Mouse (Mus musculus): ENCODE measurements around the gene Dnase2a. TPM values are rescaled to one million over a fixed set of nuclear protein-coding genes. Genes with fewer than 3 reads are reported as not detected.

Dnase2a gene
- polyA plus RNA-seq, 1 experiment from 2014 or later, result 20.0 TPM

DNA sequence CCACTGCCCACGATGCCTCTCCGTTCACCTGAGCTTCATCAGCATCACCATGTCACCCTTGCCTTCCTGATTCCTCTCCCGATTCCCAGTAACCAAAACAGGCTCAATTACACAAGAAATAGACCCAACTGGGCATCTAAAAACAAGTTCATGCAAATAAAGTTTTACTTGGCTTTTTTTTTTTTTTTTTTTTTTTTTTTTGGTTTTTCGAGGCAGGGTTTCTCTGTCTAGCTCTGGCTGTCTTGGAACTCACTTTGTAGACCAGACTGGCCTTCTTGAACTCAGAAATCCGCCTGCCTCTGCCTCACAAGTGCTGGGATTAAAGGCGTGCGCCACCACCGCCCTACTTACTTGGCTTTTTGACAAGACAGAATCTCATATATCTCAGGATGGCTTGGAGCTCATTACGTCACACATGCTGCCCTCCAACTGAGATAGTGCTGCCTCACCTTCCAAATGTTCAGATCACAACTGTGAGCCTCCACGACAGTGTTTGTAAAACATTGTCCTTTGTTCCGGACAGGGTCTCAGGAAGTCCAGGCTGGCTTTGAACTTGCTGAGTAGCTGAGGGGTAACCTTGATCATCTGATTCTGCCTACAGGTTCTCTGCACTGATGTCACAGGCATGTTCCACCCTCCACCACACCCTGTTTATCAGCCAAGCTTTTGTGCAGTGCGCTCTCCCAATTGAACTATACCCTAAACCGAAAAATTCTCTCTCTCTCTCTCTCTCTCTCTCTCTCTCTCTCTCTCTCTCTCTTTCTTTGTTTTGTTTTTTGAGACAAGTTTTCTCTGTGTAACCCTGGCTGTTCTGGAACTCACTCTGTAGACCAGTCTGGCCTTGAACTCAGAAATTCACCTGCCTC is 29.5 kb downstream of the Dnase2a start:
- H3K9me3 ChIP-seq (replicated peaks), result no peaks in the 10 kb centered on the region
- 58% methylated on average over 13 of the region's 13 CpGs for WGBS
- H3K27ac ChIP-seq (replicated peaks), result no peak overlapping the region
- peak overlapping the region; percentile 66; the same call in 1 of the 2 replicates for H3K4me2 ChIP-seq (replicated peaks)
- no peaks in the 10 kb centered on the region for H3K36me3 ChIP-seq
- no peak for ATAC-seq (ENCODE audit: insufficient number of reproducible peaks, low FRiP score, low TSS enrichment, low read depth)
- peaks cover 64% of the 10 kb centered on the region for H3K27me3 ChIP-seq
- H3K9ac ChIP-seq, result no peak overlapping the region
- peak overlapping the region; percentile 38; the same call in 1 of the 2 replicates for H3K4me3 ChIP-seq (replicated peaks)
- peaks cover 14% of the 10 kb centered on the region for H3K4me1 ChIP-seq

GRCm38 (mm10) chr8:84943699-84944098 is 35.3 kb downstream of the Dnase2a start:
- Histone ChIP-seq H3K27ac (replicated peaks) (no peak overlapping the region), H3K9me3 (replicated peaks) (no peaks in the 10 kb centered on the region), H3K9ac (no peak overlapping the region), H3K36me3 (no peaks in the 10 kb centered on the region), H3K4me3 (replicated peaks) (no peak overlapping the region), H3K4me1 (peaks cover 21% of the 10 kb centered on the region), H3K27me3 (peaks cover 65% of the 10 kb centered on the region), H3K4me2 (replicated peaks) (no peak overlapping the region)
- 17% methylated on average over 4 of the region's 4 CpGs for WGBS
- ATAC-seq (ENCODE audit: insufficient number of reproducible peaks, low FRiP score, low TSS enrichment, low read depth), result no peak

DNA sequence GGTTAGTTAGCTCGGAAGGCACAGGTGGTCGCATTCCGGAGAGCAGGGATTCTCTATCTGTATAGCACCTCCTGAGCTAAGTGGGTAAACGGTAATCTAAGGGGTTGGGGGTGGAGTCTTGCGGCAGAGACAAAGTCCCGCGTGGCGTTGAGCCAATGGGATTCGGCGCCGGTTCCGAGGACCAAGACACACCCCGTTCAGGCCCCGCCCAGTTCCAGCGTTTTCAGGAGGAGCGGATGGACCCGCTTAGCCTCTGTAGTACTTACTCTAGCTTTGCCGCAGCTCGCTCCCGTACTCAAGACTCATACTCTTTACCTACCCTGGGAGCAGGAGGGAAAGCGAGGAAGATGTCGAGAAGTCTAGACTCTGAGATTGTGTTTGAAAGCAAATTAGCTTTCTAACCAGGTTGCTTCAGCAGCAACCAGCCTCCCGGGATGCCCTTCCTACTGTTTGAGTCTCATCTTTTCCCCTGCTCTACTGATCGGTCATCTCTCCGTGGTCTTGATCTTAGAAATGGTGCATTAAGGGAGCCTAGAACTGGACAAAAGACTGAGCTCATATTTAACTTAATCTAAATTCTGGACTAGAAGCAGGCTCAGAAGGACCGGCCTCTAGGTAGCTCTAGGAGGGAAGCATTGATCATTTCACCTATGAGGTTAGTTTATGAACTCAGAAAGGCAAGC is 36.3 kb downstream of the Dnase2a start:
- Histone ChIP-seq H3K4me3 (replicated peaks) (peak overlapping the region; percentile 4; the same call in 1 of the 2 replicates), H3K36me3 (no peaks in the 10 kb centered on the region), H3K27ac (replicated peaks) (no peak overlapping the region), H3K4me2 (replicated peaks) (peak overlapping the region; percentile 35), H3K9ac (no peak overlapping the region), H3K27me3 (peaks cover 62% of the 10 kb centered on the region), H3K4me1 (peaks cover 21% of the 10 kb centered on the region), H3K9me3 (replicated peaks) (no peaks in the 10 kb centered on the region)
- WGBS, result 3% methylated on average over 26 of the region's 26 CpGs
- peak; percentile 64; the same call in 1 of the 2 replicates for ATAC-seq (ENCODE audit: insufficient number of reproducible peaks, low FRiP score, low TSS enrichment, low read depth)

DNA sequence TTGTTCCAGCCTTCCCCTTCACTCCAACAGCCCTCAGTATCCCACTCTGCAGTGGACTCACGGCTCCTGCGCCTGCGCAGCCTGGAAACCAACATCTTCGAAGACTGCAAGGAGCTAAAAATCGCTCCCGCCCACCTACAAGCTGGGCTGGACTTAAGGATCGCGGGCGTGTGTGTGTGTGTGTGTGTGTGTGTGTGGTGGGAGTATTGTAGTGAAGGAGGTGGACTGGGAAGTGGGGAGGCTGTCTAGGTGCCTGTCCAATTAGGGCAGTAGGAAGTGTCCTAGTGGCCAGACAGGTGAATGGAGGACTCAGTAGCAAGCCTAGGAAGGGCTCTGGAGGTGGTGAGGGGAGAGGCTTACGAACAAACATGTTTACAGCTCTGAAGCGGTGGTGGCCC is 36.9 kb downstream of the Dnase2a start:
- 5% methylated on average over 11 of the region's 11 CpGs for WGBS
- Histone ChIP-seq H3K9ac (no peak overlapping the region), H3K27ac (replicated peaks) (no peak overlapping the region), H3K4me3 (replicated peaks) (peak overlapping the region; percentile 40), H3K4me1 (peaks cover 21% of the 10 kb centered on the region), H3K4me2 (replicated peaks) (peak overlapping the region; percentile 75), H3K27me3 (peaks cover 64% of the 10 kb centered on the region), H3K36me3 (no peaks in the 10 kb centered on the region), H3K9me3 (replicated peaks) (no peaks in the 10 kb centered on the region)
- no peak; the same call in 1 of the 2 replicates for ATAC-seq (ENCODE audit: insufficient number of reproducible peaks, low FRiP score, low TSS enrichment, low read depth)

DNA sequence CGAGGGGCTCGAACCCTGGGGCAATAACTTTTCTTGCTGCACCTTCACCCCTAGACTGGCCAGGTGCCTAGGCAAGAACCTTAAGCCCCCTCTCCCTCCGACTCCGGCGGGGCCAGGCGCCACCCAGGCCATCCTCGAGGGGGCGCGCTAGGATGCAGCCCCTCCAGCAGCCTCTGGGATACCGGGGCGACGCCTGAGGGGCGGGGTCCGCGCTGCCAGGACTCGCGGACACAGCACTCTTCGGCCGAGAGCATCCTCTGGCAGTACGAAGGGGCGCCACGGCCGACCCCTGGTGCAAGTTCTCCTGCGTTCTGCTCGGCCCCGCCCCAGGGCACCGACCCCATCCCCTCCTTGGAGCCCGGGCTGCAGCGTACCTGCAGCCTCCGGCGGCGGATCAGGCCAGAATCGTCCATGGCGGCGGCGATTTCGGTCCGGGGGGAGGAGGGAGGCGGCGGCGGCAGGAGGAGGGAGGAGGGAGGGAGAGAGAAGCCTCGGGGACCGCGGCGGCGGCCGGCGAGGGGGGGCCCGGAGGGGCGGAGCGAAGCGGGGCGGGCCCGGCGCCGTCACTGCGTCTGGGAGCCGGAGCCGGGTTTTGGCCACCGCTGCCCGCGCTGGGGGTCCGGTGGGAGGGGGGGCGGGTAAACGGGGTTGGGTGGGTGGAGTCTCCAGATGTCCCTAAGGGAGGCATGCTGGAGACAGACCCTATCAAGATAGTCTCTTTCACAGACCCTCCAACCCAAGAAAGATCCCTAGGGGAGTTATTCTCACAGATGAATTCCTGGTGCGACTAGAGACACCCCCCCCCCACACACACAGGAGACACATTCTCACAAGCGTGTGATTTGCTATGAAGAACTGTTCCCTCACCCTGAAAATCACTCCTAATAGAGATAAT is 37.5 kb downstream of the Dnase2a start:
- Histone ChIP-seq H3K27me3 (peaks cover 70% of the 10 kb centered on the region), H3K27ac (replicated peaks) (no peak overlapping the region), H3K36me3 (no peaks in the 10 kb centered on the region), H3K4me1 (peaks cover 21% of the 10 kb centered on the region), H3K9ac (no peak overlapping the region), H3K4me2 (replicated peaks) (peak overlapping the region; percentile 75), H3K9me3 (replicated peaks) (no peaks in the 10 kb centered on the region), H3K4me3 (replicated peaks) (peak overlapping the region; percentile 40)
- under 1% methylated on average over 45 of the region's 67 CpGs for WGBS
- ATAC-seq (ENCODE audit: insufficient number of reproducible peaks, low FRiP score, low TSS enrichment, low read depth), result 0 out of 2 replicates have a peak, but pooled peaks have one; percentile 7

DNA sequence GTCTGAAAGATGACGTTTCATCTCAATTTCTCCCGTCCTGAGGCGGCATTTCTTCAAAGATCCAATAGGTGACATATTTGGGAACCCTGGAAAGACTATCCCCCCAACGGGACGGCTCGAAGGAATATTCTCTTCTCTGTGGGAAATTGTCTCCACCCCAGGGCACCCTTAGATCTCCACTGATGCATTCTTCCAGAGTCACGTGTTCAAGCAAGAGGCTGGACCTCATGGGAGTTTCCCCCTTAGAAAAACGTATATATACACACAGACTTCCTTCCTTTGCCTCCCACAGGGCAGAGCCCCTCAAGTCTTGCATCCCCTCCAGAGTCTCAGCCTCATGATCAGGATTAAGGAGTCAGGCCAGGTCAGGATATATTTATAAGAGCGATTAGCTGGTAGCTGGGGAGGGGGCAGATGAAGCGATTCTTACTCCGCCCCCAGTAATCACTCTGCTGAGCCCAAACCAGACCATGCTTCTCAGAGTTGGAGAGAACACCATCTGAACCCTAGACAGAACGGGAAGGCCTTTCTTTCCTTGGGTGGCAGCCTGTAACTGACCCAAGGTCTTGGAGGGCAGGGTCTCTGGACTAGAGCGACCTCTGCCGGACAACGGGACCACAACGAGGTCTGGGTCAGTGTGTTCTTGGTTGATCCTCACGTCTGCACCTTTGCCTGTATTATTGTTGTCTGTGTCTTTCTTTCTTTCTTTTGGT is 38.3 kb downstream of the Dnase2a start, which contains the start of gene Rtbdn:
Rtbdn (plus strand) TSS at position 464 of the 713 bp plus-strand sequence.
- Histone ChIP-seq H3K4me3 (replicated peaks) (peak within 1 kb of the TSS; percentile 40), H3K27me3 (peaks cover 70% of the 10 kb centered on the region), H3K27ac (replicated peaks) (no peak within 1 kb of the TSS), H3K36me3 (no peaks in the 10 kb centered on the region), H3K4me1 (peaks cover 21% of the 10 kb centered on the region), H3K9ac (no peak within 1 kb of the TSS), H3K9me3 (replicated peaks) (no peaks in the 10 kb centered on the region), H3K4me2 (replicated peaks) (peak within 1 kb of the TSS; percentile 75)
- 8% methylated on average over 17 of the region's 17 CpGs for WGBS
- no peak for ATAC-seq (ENCODE audit: insufficient number of reproducible peaks, low FRiP score, low TSS enrichment, low read depth)

- Histone ChIP-seq H3K4me3 (replicated peaks) (no peak overlapping the region), H3K27me3 (peaks cover 71% of the 10 kb centered on the region), H3K27ac (replicated peaks) (no peak overlapping the region), H3K4me2 (replicated peaks) (no peak overlapping the region), H3K9me3 (replicated peaks) (no peaks in the 10 kb centered on the region), H3K36me3 (no peaks in the 10 kb centered on the region), H3K4me1 (peaks cover 21% of the 10 kb centered on the region), H3K9ac (no peak overlapping the region)
- WGBS, result 13% methylated on average over 9 of the region's 9 CpGs
- no peak for ATAC-seq (ENCODE audit: insufficient number of reproducible peaks, low FRiP score, low TSS enrichment, low read depth)
Observed at GRCm38 (mm10) chr8:84947241-84947545, 38.8 kb downstream of the Dnase2a start.

DNA sequence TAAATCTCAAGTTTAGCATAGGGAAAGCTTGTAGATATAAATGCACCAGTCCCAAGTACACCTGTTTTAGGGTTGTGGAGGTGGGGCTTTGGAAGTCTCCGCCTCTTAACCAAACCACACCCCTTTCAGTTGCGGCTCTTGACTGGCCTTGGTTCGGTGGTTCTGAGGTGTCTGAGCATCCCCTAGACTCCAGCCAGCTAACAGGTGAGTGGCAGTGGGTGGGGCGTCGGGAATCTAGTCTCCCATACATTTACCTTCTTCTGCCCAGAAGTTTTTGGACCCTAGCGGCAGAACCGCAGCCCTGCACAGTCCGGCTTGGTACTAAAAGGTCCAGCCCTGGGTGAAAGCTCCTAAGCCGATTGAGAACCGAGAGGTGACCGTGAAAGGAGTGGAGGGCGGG is 41.4 kb downstream of the Dnase2a start:
- H3K27me3 ChIP-seq, result peaks cover 55% of the 10 kb centered on the region
- H3K9me3 ChIP-seq (replicated peaks), result no peaks in the 10 kb centered on the region
- ATAC-seq (ENCODE audit: insufficient number of reproducible peaks, low FRiP score, low TSS enrichment, low read depth), result no peak
- no peak overlapping the region for H3K4me2 ChIP-seq (replicated peaks)
- H3K9ac ChIP-seq, result no peak overlapping the region
- peaks cover 16% of the 10 kb centered on the region for H3K4me1 ChIP-seq
- no peak overlapping the region for H3K27ac ChIP-seq (replicated peaks)
- H3K4me3 ChIP-seq (replicated peaks), result no peak overlapping the region
- H3K36me3 ChIP-seq, result no peaks in the 10 kb centered on the region
- 15% methylated on average over 12 of the region's 12 CpGs for WGBS

- H3K9me3 ChIP-seq (replicated peaks), result no peaks in the 10 kb centered on the region
- no peak overlapping the region for H3K4me3 ChIP-seq (replicated peaks)
- H3K27me3 ChIP-seq, result peaks cover 28% of the 10 kb centered on the region
- no peak overlapping the region for H3K9ac ChIP-seq
- H3K4me1 ChIP-seq, result no peaks in the 10 kb centered on the region
- WGBS, result 7% methylated on average over 18 of the region's 18 CpGs
- no peak overlapping the region for H3K27ac ChIP-seq (replicated peaks)
- H3K36me3 ChIP-seq, result peaks cover 12% of the 10 kb centered on the region
- no peak overlapping the region; the same call in 1 of the 2 replicates for H3K4me2 ChIP-seq (replicated peaks)
- no peak for ATAC-seq (ENCODE audit: insufficient number of reproducible peaks, low FRiP score, low TSS enrichment, low read depth)
Observed at GRCm38 (mm10) chr8:84952612-84953255, 44.4 kb downstream of the Dnase2a start.

GRCm38 (mm10) chr8:84956768-84957167 is 48.4 kb downstream of the Dnase2a start:
- H3K4me3 ChIP-seq (replicated peaks), result no peak overlapping the region

More at GRCm38 (mm10) chr8:84956768-84957167, 48.4 kb downstream of the Dnase2a start:
- ATAC-seq (ENCODE audit: insufficient number of reproducible peaks, low FRiP score, low TSS enrichment, low read depth), result no peak
- 51% methylated on average over 2 of the region's 2 CpGs for WGBS
- H3K4me1 ChIP-seq, result no peaks in the 10 kb centered on the region
- no peak overlapping the region for H3K9ac ChIP-seq
- no peak overlapping the region for H3K4me2 ChIP-seq (replicated peaks)
- H3K27me3 ChIP-seq, result peaks cover 5% of the 10 kb centered on the region
- H3K9me3 ChIP-seq (replicated peaks), result no peaks in the 10 kb centered on the region
- H3K36me3 ChIP-seq, result peaks cover 35% of the 10 kb centered on the region
- H3K27ac ChIP-seq (replicated peaks), result no peak overlapping the region
